Mouse (Mus musculus) midbrain, postnatal 0 days (tissue): ENCODE results near the gene Traf7. TPM values are rescaled to one million over a fixed set of nuclear protein-coding genes. Genes with fewer than 3 reads are reported as not detected.

Experiments
- ATAC-seq: fragments of 200-750 bp; cut with Nextera tagmentation; 2 replicates; pipeline ENCODE4 v1.8.0; 2017; ENCODE audit warnings: moderate number of reproducible peaks, mild to moderate bottlenecking, moderate TSS enrichment, moderate library complexity; ENCODE audit not compliant: low FRiP score
- DNase-seq: peaks from one replicate; pipeline ENCODE4 v3.0.0-alpha.2; 2015; ENCODE audit warnings: low spot score
- H3K27ac ChIP-seq: fragments of 300-500 bp; sonication (generic); 2 replicates; pipeline ENCODE4 v1.5.1; 2014; ENCODE audit warnings: low read depth, mild to moderate bottlenecking, low read length, mixed read lengths
- H3K27me3 ChIP-seq: fragments of 300-500 bp; sonication (generic); 2 replicates; pipeline ENCODE4 v1.6.1; 2014; ENCODE audit warnings: low read length, control low read depth, mixed read lengths; ENCODE audit not compliant: insufficient read depth
- H3K36me3 ChIP-seq: fragments of 300-500 bp; sonication (generic); 2 replicates; pipeline ENCODE4 v1.6.1; 2014; ENCODE audit warnings: low read length, control low read depth, mixed read lengths; ENCODE audit not compliant: insufficient read depth
- H3K4me1 ChIP-seq: fragments of 300-500 bp; sonication (generic); 2 replicates; pipeline ENCODE4 v1.6.1; 2014; ENCODE audit warnings: mild to moderate bottlenecking, control low read depth, antibody characterized with exemption, low read length, mixed read lengths; ENCODE audit not compliant: insufficient read depth
- H3K4me2 ChIP-seq: fragments of 300-500 bp; sonication (generic); 2 replicates; pipeline ENCODE4 v1.6.1; 2014; ENCODE audit warnings: low read depth, mild to moderate bottlenecking, low read length, mixed read lengths; ENCODE audit not compliant: poor library complexity, severe bottlenecking
- H3K4me3 ChIP-seq: fragments of 300-500 bp; sonication (generic); 2 replicates; pipeline ENCODE4 v1.5.1; 2014; ENCODE audit warnings: low read depth, mild to moderate bottlenecking, low read length, moderate library complexity
- H3K9ac ChIP-seq: fragments of 300-500 bp; sonication (generic); replicated peaks from 2 replicates; pipeline ENCODE4 v1.6.1; 2014; ENCODE audit warnings: mild to moderate bottlenecking, low read length, moderate library complexity, mixed read lengths; ENCODE audit not compliant: poor library complexity, severe bottlenecking
- H3K9me3 ChIP-seq: fragments of 300-500 bp; sonication (generic); 2 replicates; pipeline ENCODE4 v1.6.1; 2016; ENCODE audit warnings: low read length, control low read depth
- CTCF ChIP-seq: IDR thresholded peaks from 2 replicates; pipeline ENCODE4 v1.5.1; 2016; ENCODE audit warnings: antibody characterized with exemption, mild to moderate bottlenecking
- WGBS: fragments of 180-500 bp; shearing (Covaris S2); extraction: QIAGEN DNeasy Blood & Tissue Kit; methylation state at CpG from one replicate; pipeline ENCODE4 v1.1.7; 2014; 5-methylcytosine and 5-hydroxymethylcytosine counted together
- polyA plus RNA-seq: library from polyadenylated mRNA; unstranded; fragments of >200 nt; fragmentation: Nextera tagmentation; extraction: Ambion mirVana; gene quantifications from 2 replicates; pipeline ENCODE4 v1.2.1, GENCODE M21; 2015
- total RNA-seq: library from RNA; depleted of rRNA; stranded (reverse); fragments of >200 nt; gene quantifications from 2 replicates; pipeline ENCODE4 v1.2.3, GENCODE M21; 2014

The Traf7 gene
- total and polyA plus RNA-seq, 2 experiments from 2014 or later = 71.4 to 175 TPM

DNA sequence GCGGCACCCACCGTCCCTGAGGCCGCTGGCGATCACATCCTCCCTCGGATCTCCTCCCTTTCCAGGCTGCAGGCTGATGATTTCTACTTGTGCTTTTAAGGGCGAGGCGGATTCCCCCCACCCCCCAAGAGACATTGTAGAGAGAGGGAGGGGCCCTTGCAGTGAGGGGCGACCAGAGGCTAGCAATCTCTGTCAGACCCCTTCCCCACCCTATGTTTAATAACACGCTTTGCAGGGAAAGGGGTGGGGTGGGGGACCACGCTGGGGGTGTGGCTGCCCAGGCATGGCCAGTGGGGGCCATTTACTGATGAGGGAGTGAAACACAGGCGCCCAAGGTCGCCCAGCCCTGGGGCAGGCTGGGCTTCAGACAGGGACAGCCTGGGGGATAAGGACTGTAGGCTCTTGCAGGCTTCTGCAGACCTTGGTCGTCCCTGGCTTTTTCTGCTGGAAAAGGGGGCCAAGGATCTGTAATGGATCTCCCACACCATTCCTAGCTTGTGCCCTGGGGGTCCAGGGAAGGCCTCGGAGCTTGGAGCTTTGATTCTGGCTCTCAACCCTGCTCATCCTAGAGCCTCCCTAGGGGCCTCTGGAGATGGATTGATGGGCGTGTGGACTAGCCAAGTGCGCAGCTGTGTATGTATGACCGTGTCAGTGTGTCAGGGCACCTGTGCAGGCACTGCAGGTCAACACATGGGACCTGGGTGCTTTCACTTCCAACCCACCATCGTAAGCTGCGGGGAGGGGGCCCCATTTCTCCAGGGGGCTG lies 38.3 kb downstream of the Traf7 start:
- peak overlapping the region; percentile 84 for H3K4me2 ChIP-seq
- no peak for TF ChIP-seq CTCF
- H3K36me3 ChIP-seq = no peaks in the 10 kb centered on the region
- WGBS = 12% methylated on average over 19 of the region's 19 CpGs
- peak; percentile 42 for ATAC-seq
- H3K4me1 ChIP-seq = peaks cover 17% of the 10 kb centered on the region
- H3K9ac ChIP-seq = peak overlapping the region; percentile 99
- peak overlapping the region; percentile 98 for H3K27ac ChIP-seq
- H3K27me3 ChIP-seq = no peaks in the 10 kb centered on the region
- no peaks in the 10 kb centered on the region for H3K9me3 ChIP-seq
- H3K4me3 ChIP-seq = peak overlapping the region; percentile 93
- DNase-seq = peak; percentile 41

DNA sequence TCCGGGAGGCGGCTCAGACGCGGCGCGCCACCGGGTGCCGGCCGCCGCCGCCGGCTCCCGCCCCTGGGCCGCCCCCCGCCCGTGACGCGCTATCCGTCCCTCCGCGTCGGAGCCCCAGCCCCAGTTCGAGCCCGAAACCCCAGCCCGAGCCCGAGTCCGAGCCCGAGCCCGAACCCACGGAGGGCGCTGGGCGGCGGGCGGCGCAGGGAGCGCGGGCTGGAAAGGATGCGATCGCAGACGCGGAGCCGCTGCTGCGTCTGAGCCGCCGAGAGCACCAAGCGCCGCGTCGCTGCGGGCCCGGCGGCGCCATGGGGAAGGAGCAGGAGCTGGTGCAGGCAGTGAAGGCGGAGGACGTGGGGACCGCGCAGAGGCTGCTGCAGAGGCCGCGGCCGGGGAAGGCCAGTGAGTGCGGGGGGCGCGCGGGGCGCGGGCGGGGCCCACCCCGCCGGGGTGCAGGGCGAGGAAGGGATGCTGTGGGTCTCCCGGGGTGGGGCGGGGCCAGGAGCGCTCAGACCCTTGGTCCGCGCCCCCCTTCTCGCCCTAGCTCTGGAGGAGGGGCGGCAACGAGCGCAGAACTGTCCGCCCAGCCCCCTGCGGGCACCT lies 39.0 kb downstream of the Traf7 start:
- H3K4me3 ChIP-seq = peak overlapping the region; percentile 93
- TF ChIP-seq CTCF = no peak
- H3K9ac ChIP-seq = peak overlapping the region; percentile 99
- WGBS = under 1% methylated on average over 51 of the region's 81 CpGs
- ATAC-seq (peak; percentile 83), DNase-seq (peak; percentile 63)
- H3K27me3 ChIP-seq = no peaks in the 10 kb centered on the region
- H3K36me3 ChIP-seq = no peaks in the 10 kb centered on the region
- peak overlapping the region; percentile 98 for H3K27ac ChIP-seq
- H3K4me1 ChIP-seq = peaks cover 17% of the 10 kb centered on the region
- H3K9me3 ChIP-seq = no peaks in the 10 kb centered on the region
- H3K4me2 ChIP-seq = peak overlapping the region; percentile 84

DNA sequence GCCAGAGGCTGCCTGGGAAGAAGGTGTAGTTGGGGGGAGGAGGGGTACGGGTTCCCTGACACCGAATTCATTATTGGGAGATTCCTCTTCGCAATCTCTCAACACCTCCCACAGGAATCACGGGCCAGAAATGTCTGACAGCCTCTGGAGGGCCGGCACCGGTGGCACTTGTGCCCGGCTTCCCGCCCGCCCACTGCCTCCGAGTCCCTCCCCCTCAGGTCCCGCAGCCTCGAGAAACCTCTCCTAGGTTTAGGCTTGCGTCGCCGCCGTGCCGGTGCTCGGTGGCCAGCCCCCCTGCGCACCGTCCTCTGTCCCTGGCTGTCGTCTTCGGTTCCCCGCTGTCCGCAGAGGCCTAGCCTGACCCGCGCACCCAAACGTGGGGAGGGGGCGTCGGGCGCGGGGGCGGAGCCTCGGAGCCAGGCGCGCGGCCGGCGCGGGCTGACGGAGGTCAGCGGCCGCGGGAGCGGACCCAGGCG lies 39.5 kb downstream of the Traf7 start, which contains the start of gene Caskin1:
Gene Caskin1 (plus strand): TSS at position 416 of the 476 bp plus-strand sequence.
- no peaks in the 10 kb centered on the region for H3K9me3 ChIP-seq
- peak; percentile 67 for DNase-seq
- H3K4me3 ChIP-seq = peak within 1 kb of the TSS; percentile 93
- H3K4me1 ChIP-seq = peaks cover 17% of the 10 kb centered on the region
- H3K9ac ChIP-seq = peak within 1 kb of the TSS; percentile 99
- no peak for TF ChIP-seq CTCF
- H3K36me3 ChIP-seq = no peaks in the 10 kb centered on the region
- peak within 1 kb of the TSS; percentile 98 for H3K27ac ChIP-seq
- no peaks in the 10 kb centered on the region for H3K27me3 ChIP-seq
- H3K4me2 ChIP-seq = peak within 1 kb of the TSS; percentile 84
- peak; percentile 69 for ATAC-seq
- WGBS = under 1% methylated on average over 38 of the region's 45 CpGs

DNA sequence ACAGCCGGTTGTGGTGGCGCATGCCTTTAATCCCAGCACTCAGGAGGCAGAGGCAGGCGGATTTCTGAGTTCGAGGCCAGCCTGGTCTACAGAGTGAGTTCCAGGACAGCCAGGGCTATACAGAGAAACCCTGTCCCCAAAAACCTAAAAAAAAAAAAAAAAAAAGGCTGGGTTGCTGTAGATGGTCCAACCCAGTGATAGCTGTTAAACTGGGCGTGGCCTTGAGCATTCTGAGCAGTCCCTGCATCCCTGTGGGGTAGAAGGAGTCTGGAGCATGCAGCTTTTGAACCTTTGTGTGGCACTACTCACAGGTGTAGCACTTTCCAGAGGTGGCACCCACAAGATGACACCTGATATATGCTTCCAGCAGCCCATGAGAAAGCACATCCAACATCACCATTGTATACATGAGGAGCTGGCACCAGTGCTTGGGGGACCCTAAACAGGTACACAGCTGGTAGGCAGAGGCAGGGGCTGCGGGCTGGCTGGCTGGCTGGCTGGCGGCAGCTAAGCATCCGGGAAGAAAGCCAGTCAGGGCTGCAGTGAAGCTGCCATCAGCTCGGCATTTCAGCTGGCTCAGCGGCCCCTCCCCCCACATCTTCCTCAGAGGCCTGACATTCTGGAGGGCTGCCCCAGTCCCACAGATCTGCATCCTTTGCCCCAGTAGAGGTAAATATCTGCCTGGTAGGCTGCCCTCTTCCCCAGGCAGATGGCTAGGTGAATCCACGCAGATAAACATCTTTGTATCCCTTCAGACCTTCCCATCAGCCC lies 42.5 kb downstream of the Traf7 start:
- H3K4me2 ChIP-seq = no peak overlapping the region
- TF ChIP-seq CTCF = no peak

DNA sequence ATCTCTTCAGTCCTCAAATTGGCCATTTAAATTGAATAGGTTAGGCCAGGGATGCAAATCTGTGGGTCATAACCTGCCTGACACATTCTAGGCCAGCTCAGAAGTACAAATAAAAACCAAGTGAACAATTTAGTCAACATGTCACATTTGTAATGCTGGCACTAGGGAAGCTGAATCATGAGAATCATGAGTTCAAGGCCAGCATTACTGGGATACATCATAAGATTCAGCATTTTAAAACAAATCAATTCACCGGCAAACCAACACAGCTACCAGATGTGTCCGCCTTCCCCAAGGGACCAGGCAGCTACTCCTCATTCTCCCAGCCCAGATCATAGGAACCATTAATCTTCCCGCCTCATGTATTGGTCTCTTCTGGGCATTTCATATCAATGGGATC lies 44.2 kb downstream of the Traf7 start:
- TF ChIP-seq CTCF = no peak
- H3K4me2 ChIP-seq = no peak overlapping the region
- H3K9ac ChIP-seq = no peak overlapping the region
- no peak overlapping the region for H3K4me3 ChIP-seq
- no peaks in the 10 kb centered on the region for H3K27me3 ChIP-seq
- DNase-seq (no peak), ATAC-seq (no peak)
- no peaks in the 10 kb centered on the region for H3K36me3 ChIP-seq
- no peaks in the 10 kb centered on the region for H3K9me3 ChIP-seq
- no peak overlapping the region for H3K27ac ChIP-seq
- WGBS = 73% methylated on average over 3 of the region's 3 CpGs
- 0 out of 2 replicates have a peak, but pooled peaks cover 6% of the 10 kb centered on the region for H3K4me1 ChIP-seq

More for the DNA sequence above, 42.5 kb downstream of the Traf7 start:
- 40% methylated on average over 11 of the region's 11 CpGs for WGBS
- no peak for ATAC-seq
- Histone ChIP-seq H3K27ac (no peak overlapping the region), H3K4me3 (no peak overlapping the region), H3K4me1 (peaks cover 12% of the 10 kb centered on the region; the same call in 1 of the 2 replicates), H3K27me3 (no peaks in the 10 kb centered on the region), H3K36me3 (no peaks in the 10 kb centered on the region), H3K9ac (no peak overlapping the region; the same call in 1 of the 2 replicates), H3K9me3 (no peaks in the 10 kb centered on the region)
- DNase-seq = peak; percentile 62
